Mouse (Mus musculus): Measurements from ENCODE around the gene Pou5f1. TPM values are rescaled to one million over a fixed set of nuclear protein-coding genes. Genes with fewer than 3 reads are reported as not detected.
A peak's percentile ranks its signal among the peaks of the same experiment; 100 is the strongest.
"Not testable (repeated sequence)": the region's sequence is repeated elsewhere in the genome, so short reads cannot be mapped to it uniquely, and the experiment has no call there.

The Pou5f1 gene
- not detected in 2 replicates for polyA plus RNA-seq (2015; fragmentation: Nextera tagmentation; extraction: Ambion mirVana)

DNA sequence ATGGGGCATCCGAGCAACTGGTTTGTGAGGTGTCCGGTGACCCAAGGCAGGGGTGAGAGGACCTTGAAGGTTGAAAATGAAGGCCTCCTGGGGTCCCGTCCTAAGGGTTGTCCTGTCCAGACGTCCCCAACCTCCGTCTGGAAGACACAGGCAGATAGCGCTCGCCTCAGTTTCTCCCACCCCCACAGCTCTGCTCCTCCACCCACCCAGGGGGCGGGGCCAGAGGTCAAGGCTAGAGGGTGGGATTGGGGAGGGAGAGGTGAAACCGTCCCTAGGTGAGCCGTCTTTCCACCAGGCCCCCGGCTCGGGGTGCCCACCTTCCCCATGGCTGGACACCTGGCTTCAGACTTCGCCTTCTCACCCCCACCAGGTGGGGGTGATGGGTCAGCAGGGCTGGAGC lies at the start of gene Pou5f1:
Gene Pou5f1, plus strand, starts transcription at position 243 of the 400 bp plus-strand sequence.
- H3K9me3 ChIP-seq (ENCODE audit: control insufficient read depth, low read length): no peaks in the 10 kb centered on the region
- H3K9ac ChIP-seq (ENCODE audit: low read depth, low read length): no peak within 1 kb of the TSS
- no peak within 1 kb of the TSS for H3K27ac ChIP-seq (ENCODE audit: low read depth, low read length)
- no peak within 1 kb of the TSS for H3K4me2 ChIP-seq (ENCODE audit: low read length)
- no peaks in the 10 kb centered on the region; the same call in 1 of the 2 replicates for H3K4me1 ChIP-seq (ENCODE audit: control insufficient read depth, insufficient read depth, low read depth, low read length)
- WGBS: 33% methylated on average over 12 of the region's 13 CpGs
- H3K36me3 ChIP-seq (ENCODE audit: control insufficient read depth, insufficient read depth, low read length): no peaks in the 10 kb centered on the region
- H3K27me3 ChIP-seq (replicated peaks; ENCODE audit: control insufficient read depth, insufficient read depth, low read length): peaks cover 24% of the 10 kb centered on the region
- ATAC-seq: no peak
- H3K4me3 ChIP-seq (ENCODE audit: low read length): no peak within 1 kb of the TSS

DNA sequence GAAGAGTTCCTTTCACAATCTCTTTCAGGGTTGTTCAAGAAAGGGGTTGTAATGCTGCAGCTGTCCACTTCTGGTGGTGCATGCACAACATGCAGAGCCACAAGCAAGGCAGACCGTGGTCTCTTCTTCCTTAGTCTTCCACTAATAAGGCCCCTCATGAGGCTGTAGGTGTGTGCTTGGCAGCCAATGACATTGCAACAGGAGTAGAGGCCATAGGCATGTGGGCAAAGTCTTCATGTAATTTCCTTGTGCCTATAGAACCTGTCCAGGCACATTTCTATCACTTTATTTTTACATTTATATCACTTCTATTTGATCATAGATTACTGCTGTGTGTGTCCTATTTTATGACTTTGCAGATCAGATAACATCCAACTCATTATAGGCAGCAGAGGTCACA lies 47.6 kb upstream of the Pou5f1 start:
- H3K36me3 ChIP-seq (ENCODE audit: control insufficient read depth, insufficient read depth, low read length); H3K9me3 ChIP-seq (ENCODE audit: control insufficient read depth, low read length); H3K27ac ChIP-seq (ENCODE audit: low read depth, low read length); H3K27me3 ChIP-seq (replicated peaks; ENCODE audit: control insufficient read depth, insufficient read depth, low read length); ATAC-seq; H3K4me1 ChIP-seq (ENCODE audit: control insufficient read depth, insufficient read depth, low read depth, low read length); H3K4me3 ChIP-seq (ENCODE audit: low read length); H3K9ac ChIP-seq (ENCODE audit: low read depth, low read length); H3K4me2 ChIP-seq (ENCODE audit: low read length): not testable (repeated sequence)
- no CpG with 5 or more reads among the region's 1 CpGs for WGBS

DNA sequence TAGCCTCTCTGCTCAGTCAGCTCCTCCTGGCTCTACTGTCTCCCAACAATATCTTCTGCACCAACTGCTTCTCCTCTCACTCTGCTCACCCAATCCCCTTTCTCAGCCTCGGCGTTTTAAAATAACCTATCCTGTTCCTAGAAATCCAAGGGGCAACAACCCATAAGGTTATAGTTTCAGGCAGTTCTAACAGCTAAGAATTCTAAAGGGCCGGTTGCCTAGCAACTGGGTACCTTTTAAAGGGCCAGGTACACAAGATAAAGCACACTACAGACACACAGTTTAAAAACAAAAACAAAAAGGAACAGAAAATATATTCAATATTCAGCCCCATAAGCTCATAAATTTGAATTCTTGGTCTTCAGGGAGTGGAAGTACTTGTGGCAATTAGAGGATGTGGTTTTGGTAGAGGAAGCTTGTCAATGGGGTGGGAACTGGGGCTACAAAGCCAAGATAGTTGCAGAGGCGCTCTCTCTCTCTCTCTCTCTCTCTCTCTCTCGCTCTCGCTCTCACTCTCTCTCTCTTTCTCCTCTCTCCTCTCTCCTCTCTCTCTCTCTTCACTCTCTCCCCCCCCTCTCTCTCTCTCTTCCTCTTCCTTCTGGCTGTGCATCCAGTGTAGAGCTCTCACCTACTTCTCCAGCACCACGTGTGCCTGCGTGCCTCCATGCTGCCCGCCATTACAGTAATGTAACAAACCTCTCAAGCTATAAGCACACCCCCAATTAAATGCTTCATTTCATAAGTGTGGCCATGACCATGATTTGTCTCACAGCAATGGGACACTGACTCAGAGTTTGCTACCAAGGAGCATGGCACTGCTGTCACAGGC lies 45.1 kb upstream of the Pou5f1 start:
- H3K27ac ChIP-seq (ENCODE audit: low read depth, low read length); H3K9me3 ChIP-seq (ENCODE audit: control insufficient read depth, low read length); H3K36me3 ChIP-seq (ENCODE audit: control insufficient read depth, insufficient read depth, low read length); H3K4me1 ChIP-seq (ENCODE audit: control insufficient read depth, insufficient read depth, low read depth, low read length); H3K9ac ChIP-seq (ENCODE audit: low read depth, low read length); H3K4me3 ChIP-seq (ENCODE audit: low read length); H3K27me3 ChIP-seq (replicated peaks; ENCODE audit: control insufficient read depth, insufficient read depth, low read length); H3K4me2 ChIP-seq (ENCODE audit: low read length): not testable (repeated sequence)
- ATAC-seq: peak; percentile 91
- 60% methylated on average over 3 of the region's 9 CpGs for WGBS

DNA sequence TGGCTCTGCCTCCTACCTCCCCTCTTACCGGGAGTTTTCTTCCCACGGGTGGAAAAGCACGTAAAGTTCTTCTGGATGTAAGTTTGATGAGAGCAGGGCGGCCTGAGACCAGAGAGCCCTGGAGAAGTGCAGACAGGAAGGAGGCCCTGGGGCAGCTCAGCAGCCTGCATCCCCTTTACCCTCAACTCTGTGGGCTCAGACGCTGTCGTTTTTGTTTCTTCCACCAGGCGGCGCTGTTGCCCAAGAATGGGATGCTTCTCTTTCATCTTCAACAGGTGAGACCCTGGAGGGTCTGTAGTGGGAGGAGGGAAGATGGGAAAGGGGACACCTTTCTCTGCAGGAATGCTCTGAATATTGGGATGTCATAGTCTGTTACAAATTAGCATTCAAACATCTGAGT lies 40.2 kb upstream of the Pou5f1 start:
- H3K27ac ChIP-seq (ENCODE audit: low read depth, low read length); H3K36me3 ChIP-seq (ENCODE audit: control insufficient read depth, insufficient read depth, low read length); H3K4me3 ChIP-seq (ENCODE audit: low read length); H3K9ac ChIP-seq (ENCODE audit: low read depth, low read length); H3K9me3 ChIP-seq (ENCODE audit: control insufficient read depth, low read length); H3K4me1 ChIP-seq (ENCODE audit: control insufficient read depth, insufficient read depth, low read depth, low read length); H3K4me2 ChIP-seq (ENCODE audit: low read length); ATAC-seq: not testable (repeated sequence)
- WGBS: 9% methylated on average over 8 of the region's 8 CpGs
- H3K27me3 ChIP-seq (replicated peaks; ENCODE audit: control insufficient read depth, insufficient read depth, low read length): peaks cover 17% of the 10 kb centered on the region

DNA sequence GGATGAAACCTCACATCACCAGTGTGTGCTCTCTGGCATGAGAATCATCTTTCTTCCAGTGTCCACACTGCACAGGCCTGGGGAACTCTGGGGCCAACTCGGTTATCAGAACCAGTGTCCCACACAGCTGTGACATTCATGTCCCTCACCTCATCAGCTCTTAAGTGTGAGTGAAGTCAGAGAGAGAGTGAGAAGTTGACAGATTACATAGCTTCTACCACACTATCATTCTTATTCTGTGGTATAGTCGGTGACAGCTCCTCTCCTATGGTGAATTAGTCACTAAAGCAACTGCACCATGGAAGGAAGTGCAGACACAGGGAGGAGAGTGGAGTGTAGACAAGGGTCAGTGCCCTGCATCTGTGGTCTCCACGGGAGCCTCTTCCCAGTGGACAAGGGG lies 36.9 kb upstream of the Pou5f1 start:
- H3K4me1 ChIP-seq (ENCODE audit: control insufficient read depth, insufficient read depth, low read depth, low read length); ATAC-seq: not testable (repeated sequence)

DNA sequence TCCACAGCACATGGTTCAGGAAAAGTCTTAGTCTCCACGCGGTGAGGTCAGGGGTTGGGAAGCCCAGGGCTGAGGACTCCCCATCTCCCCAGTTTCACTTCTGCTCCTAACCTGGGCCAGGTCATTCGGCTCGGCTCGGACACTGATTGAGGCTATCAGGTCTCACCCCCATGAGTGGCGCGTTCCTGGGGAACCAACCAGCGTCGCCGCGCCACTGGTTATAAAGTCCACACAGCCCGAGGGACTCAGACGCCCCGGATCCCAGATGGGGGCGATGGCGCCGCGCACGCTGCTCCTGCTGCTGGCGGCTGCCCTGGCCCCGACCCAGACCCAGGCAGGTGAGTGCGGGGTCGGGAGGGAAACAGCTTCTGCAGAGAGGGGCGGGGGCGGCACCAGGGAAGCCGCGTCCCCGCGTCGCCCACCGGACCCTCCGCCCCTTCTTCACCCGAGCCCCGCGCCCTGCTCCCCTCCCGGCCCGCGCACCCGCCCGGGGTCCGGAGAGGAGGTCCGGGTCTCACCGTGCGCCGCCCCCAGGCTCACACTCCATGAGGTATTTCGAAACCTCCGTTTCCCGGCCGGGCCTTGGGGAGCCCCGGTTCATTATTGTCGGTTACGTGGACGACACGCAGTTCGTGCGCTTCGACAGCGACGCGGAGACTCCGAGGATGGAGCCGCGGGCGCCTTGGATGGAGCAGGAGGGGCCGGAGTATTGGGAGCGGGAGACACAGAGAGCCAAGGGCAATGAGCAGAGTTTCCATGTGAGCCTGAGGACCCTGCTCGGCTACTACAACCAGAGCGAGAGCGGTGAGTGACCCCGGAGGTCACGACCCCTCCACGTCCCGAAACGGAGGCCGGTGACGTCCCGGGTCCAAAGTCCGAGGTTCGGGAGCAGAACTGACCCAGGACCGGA lies 35.7 kb upstream of the Pou5f1 start, which contains the start of gene H2-Q10:
Gene H2-Q10, plus strand, starts transcription at position 248 of the 910 bp plus-strand sequence.
- H3K9me3 ChIP-seq (ENCODE audit: control insufficient read depth, low read length): no peaks in the 10 kb centered on the region
- H3K27ac ChIP-seq (ENCODE audit: low read depth, low read length): no peak within 1 kb of the TSS
- H3K4me2 ChIP-seq (ENCODE audit: low read length): peak within 1 kb of the TSS; percentile 86
- peaks cover 9% of the 10 kb centered on the region; the same call in 1 of the 2 replicates for H3K4me1 ChIP-seq (ENCODE audit: control insufficient read depth, insufficient read depth, low read depth, low read length)
- peaks cover 20% of the 10 kb centered on the region for H3K27me3 ChIP-seq (replicated peaks; ENCODE audit: control insufficient read depth, insufficient read depth, low read length)
- 1% methylated on average over 56 of the region's 80 CpGs for WGBS
- ATAC-seq: no peak
- peak within 1 kb of the TSS; percentile 50 for H3K9ac ChIP-seq (ENCODE audit: low read depth, low read length)
- H3K4me3 ChIP-seq (ENCODE audit: low read length): peak within 1 kb of the TSS; percentile 45
- H3K36me3 ChIP-seq (ENCODE audit: control insufficient read depth, insufficient read depth, low read length): no peaks in the 10 kb centered on the region

More for the DNA sequence above, 36.9 kb upstream of the Pou5f1 start:
- H3K4me3 ChIP-seq (ENCODE audit: low read length); H3K36me3 ChIP-seq (ENCODE audit: control insufficient read depth, insufficient read depth, low read length); H3K27ac ChIP-seq (ENCODE audit: low read depth, low read length); H3K4me2 ChIP-seq (ENCODE audit: low read length); H3K9ac ChIP-seq (ENCODE audit: low read depth, low read length); H3K9me3 ChIP-seq (ENCODE audit: control insufficient read depth, low read length): not testable (repeated sequence)
- 62% methylated on average over 3 of the region's 3 CpGs for WGBS
- H3K27me3 ChIP-seq (replicated peaks; ENCODE audit: control insufficient read depth, insufficient read depth, low read length): peaks cover 20% of the 10 kb centered on the region

DNA sequence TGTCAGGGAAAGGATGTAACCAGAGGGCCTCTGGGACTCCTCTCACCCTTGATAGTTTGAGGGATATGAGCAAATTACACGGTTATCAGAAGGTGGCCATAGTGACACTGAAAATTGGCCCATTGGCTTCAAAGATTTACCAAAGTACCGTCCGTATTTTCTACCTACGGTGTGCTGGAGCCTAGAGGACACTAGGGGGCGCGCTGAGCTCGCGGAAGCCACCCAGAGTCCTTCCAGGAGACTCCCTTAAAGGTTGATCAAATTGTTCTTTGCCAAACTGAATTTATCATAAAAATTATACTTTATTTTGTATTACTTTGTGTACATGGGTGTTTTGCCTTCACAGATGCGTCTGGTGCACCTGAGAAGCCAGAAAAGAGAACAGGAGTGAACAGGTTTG lies 21.8 kb upstream of the Pou5f1 start:
- H3K4me2 ChIP-seq (ENCODE audit: low read length): 0 out of 2 replicates have a peak overlapping the region, but pooled peaks have one; percentile 10
- WGBS: under 1% methylated on average over 9 of the region's 9 CpGs
- H3K9ac ChIP-seq (ENCODE audit: low read depth, low read length): no peak overlapping the region
- ATAC-seq: 0 out of 2 replicates have a peak, but pooled peaks have one; percentile 56
- no peaks in the 10 kb centered on the region for H3K9me3 ChIP-seq (ENCODE audit: control insufficient read depth, low read length)
- no peaks in the 10 kb centered on the region for H3K4me1 ChIP-seq (ENCODE audit: control insufficient read depth, insufficient read depth, low read depth, low read length)
- no peak overlapping the region for H3K27ac ChIP-seq (ENCODE audit: low read depth, low read length)
- H3K4me3 ChIP-seq (ENCODE audit: low read length): no peak overlapping the region
- no peaks in the 10 kb centered on the region for H3K36me3 ChIP-seq (ENCODE audit: control insufficient read depth, insufficient read depth, low read length)
- H3K27me3 ChIP-seq (replicated peaks; ENCODE audit: control insufficient read depth, insufficient read depth, low read length): no peaks in the 10 kb centered on the region

DNA sequence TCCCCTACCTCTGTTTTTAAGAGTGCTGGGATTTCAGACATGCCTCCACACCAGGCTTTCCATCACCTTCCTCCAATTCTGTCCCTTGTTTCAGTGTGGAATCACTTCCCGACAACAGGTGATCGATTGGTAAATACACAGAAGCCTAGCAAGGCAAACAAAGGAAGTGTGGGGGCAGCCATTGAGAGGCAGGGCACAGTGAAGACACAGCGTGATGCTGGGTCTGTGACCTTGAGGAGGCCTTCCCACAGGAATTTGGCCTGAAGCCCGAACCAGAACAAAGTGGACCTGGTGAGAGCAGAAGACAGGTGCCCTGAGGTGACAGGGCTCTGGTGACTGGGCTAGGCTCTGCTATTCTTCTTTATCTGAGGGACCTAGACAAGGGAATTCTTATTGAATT lies 20.1 kb upstream of the Pou5f1 start:
- H3K4me2 ChIP-seq (ENCODE audit: low read length): no peak overlapping the region
- no peak overlapping the region for H3K27ac ChIP-seq (ENCODE audit: low read depth, low read length)
- no peaks in the 10 kb centered on the region for H3K27me3 ChIP-seq (replicated peaks; ENCODE audit: control insufficient read depth, insufficient read depth, low read length)
- no peaks in the 10 kb centered on the region for H3K4me1 ChIP-seq (ENCODE audit: control insufficient read depth, insufficient read depth, low read depth, low read length)
- no peaks in the 10 kb centered on the region for H3K36me3 ChIP-seq (ENCODE audit: control insufficient read depth, insufficient read depth, low read length)
- H3K9ac ChIP-seq (ENCODE audit: low read depth, low read length): peak overlapping the region; percentile 0; the same call in 1 of the 2 replicates
- 23% methylated on average over 4 of the region's 4 CpGs for WGBS
- no peak for ATAC-seq
- H3K9me3 ChIP-seq (ENCODE audit: control insufficient read depth, low read length): no peaks in the 10 kb centered on the region
- H3K4me3 ChIP-seq (ENCODE audit: low read length): no peak overlapping the region

DNA sequence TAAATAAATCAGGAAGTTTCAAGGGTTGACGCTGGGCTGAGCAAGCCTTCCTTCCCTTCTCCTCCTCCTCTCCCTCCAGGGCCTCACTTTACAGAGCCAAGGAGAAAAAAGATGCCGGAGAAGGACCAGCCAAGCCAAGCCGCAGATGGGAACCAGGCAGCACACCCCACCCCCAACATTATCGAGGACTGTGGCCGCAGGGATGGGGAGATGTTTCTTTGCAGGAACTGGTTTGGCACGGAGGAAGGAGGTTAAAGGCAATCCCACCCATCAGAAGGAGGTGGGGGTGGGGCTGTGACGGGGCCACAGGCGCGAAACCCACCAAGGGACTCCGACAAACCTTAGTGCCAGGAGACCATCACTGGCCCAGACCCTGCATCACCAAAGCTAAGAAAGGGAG lies 19.1 kb upstream of the Pou5f1 start:
- no peaks in the 10 kb centered on the region for H3K9me3 ChIP-seq (ENCODE audit: control insufficient read depth, low read length)
- WGBS: 58% methylated on average over 10 of the region's 10 CpGs
- ATAC-seq: no peak
- no peak overlapping the region for H3K4me3 ChIP-seq (ENCODE audit: low read length)
- no peaks in the 10 kb centered on the region for H3K4me1 ChIP-seq (ENCODE audit: control insufficient read depth, insufficient read depth, low read depth, low read length)
- no peak overlapping the region for H3K27ac ChIP-seq (ENCODE audit: low read depth, low read length)
- H3K9ac ChIP-seq (ENCODE audit: low read depth, low read length): no peak overlapping the region
- H3K4me2 ChIP-seq (ENCODE audit: low read length): no peak overlapping the region
- no peaks in the 10 kb centered on the region for H3K36me3 ChIP-seq (ENCODE audit: control insufficient read depth, insufficient read depth, low read length)
- no peaks in the 10 kb centered on the region for H3K27me3 ChIP-seq (replicated peaks; ENCODE audit: control insufficient read depth, insufficient read depth, low read length)
